Mouse (Mus musculus): Measurements from ENCODE around the gene Rnf207. TPM values are rescaled to one million over a fixed set of nuclear protein-coding genes. Genes with fewer than 3 reads are reported as not detected.

Rnf207 gene
- 0.81 and 1.5 TPM in 2 replicates for polyA plus RNA-seq (2011; ENCODE audit: insufficient read length, low read depth, missing spikeins)

GRCm38 (mm10) chr4:152318517-152319234 is at the start of gene Rnf207:
Rnf207 (minus strand) TSS chr4:152318993.
- Histone ChIP-seq H3K4me3 (ENCODE audit: insufficient read depth, low read length) (0 out of 2 replicates have a peak within 1 kb of the TSS, but pooled peaks have one; percentile 1), H3K4me1 (ENCODE audit: control insufficient read depth, insufficient read depth, low read length) (no peaks in the 10 kb centered on the region), H3K27ac (ENCODE audit: insufficient read depth, low read length) (peak within 1 kb of the TSS; percentile 11; the same call in 1 of the 2 replicates)
- TF ChIP-seq CTCF (IDR thresholded peaks at IDR 0.05; ENCODE audit: borderline replicate concordance, insufficient read depth, low read length) (peak; percentile 31; the same call in 1 of the 2 replicates), POLR2A (IDR thresholded peaks at IDR 0.05; ENCODE audit: low read depth, low read length) (peak; percentile 67)

- TF ChIP-seq CTCF (IDR thresholded peaks at IDR 0.05; ENCODE audit: borderline replicate concordance, insufficient read depth, low read length) (no peak), POLR2A (IDR thresholded peaks at IDR 0.05; ENCODE audit: low read depth, low read length) (no peak)
- peaks cover 5% of the 10 kb centered on the region for H3K4me1 ChIP-seq (ENCODE audit: control insufficient read depth, insufficient read depth, low read length)
These were observed 46.4 kb upstream of the Rnf207 start for GRCm38 (mm10) chr4:152365228-152365627.

GRCm38 (mm10) chr4:152362180-152362579 is 43.4 kb upstream of the Rnf207 start:
- TF ChIP-seq CTCF (IDR thresholded peaks at IDR 0.05; ENCODE audit: borderline replicate concordance, insufficient read depth, low read length) (no peak), POLR2A (IDR thresholded peaks at IDR 0.05; ENCODE audit: low read depth, low read length) (no peak)
- Histone ChIP-seq H3K4me1 (ENCODE audit: control insufficient read depth, insufficient read depth, low read length) (peaks cover 5% of the 10 kb centered on the region), H3K27ac (ENCODE audit: insufficient read depth, low read length) (no peak overlapping the region), H3K4me3 (ENCODE audit: insufficient read depth, low read length) (no peak overlapping the region)

More at GRCm38 (mm10) chr4:152365228-152365627, 46.4 kb upstream of the Rnf207 start:
- H3K27ac ChIP-seq (ENCODE audit: insufficient read depth, low read length): no peak overlapping the region
- no peak overlapping the region for H3K4me3 ChIP-seq (ENCODE audit: insufficient read depth, low read length)

- Histone ChIP-seq H3K27ac (ENCODE audit: insufficient read depth, low read length) (no peak overlapping the region), H3K4me3 (ENCODE audit: insufficient read depth, low read length) (no peak overlapping the region), H3K4me1 (ENCODE audit: control insufficient read depth, insufficient read depth, low read length) (peaks cover 5% of the 10 kb centered on the region)
- TF ChIP-seq POLR2A (IDR thresholded peaks at IDR 0.05; ENCODE audit: low read depth, low read length): no peak
- TF ChIP-seq CTCF (IDR thresholded peaks at IDR 0.05; ENCODE audit: borderline replicate concordance, insufficient read depth, low read length): no peak
These were observed 42.1 kb upstream of the Rnf207 start for GRCm38 (mm10) chr4:152360855-152361254.

GRCm38 (mm10) chr4:152359700-152360099 is 40.9 kb upstream of the Rnf207 start:
- peaks cover 5% of the 10 kb centered on the region for H3K4me1 ChIP-seq (ENCODE audit: control insufficient read depth, insufficient read depth, low read length)
- TF ChIP-seq CTCF (IDR thresholded peaks at IDR 0.05; ENCODE audit: borderline replicate concordance, insufficient read depth, low read length) (no peak), POLR2A (IDR thresholded peaks at IDR 0.05; ENCODE audit: low read depth, low read length) (no peak)
- no peak overlapping the region for H3K27ac ChIP-seq (ENCODE audit: insufficient read depth, low read length)
- no peak overlapping the region for H3K4me3 ChIP-seq (ENCODE audit: insufficient read depth, low read length)

- no peak for TF ChIP-seq CTCF (IDR thresholded peaks at IDR 0.05; ENCODE audit: borderline replicate concordance, insufficient read depth, low read length)
- no peak for TF ChIP-seq POLR2A (IDR thresholded peaks at IDR 0.05; ENCODE audit: low read depth, low read length)
- Histone ChIP-seq H3K4me1 (ENCODE audit: control insufficient read depth, insufficient read depth, low read length) (no peaks in the 10 kb centered on the region; the same call in 1 of the 2 replicates), H3K27ac (ENCODE audit: insufficient read depth, low read length) (no peak overlapping the region), H3K4me3 (ENCODE audit: insufficient read depth, low read length) (no peak overlapping the region)
These were observed 36.9 kb upstream of the Rnf207 start for GRCm38 (mm10) chr4:152355672-152356071.

GRCm38 (mm10) chr4:152353886-152354637 is 35.3 kb upstream of the Rnf207 start:
- Histone ChIP-seq H3K4me3 (ENCODE audit: insufficient read depth, low read length) (no peak overlapping the region), H3K4me1 (ENCODE audit: control insufficient read depth, insufficient read depth, low read length) (no peaks in the 10 kb centered on the region; the same call in 1 of the 2 replicates), H3K27ac (ENCODE audit: insufficient read depth, low read length) (no peak overlapping the region)
- TF ChIP-seq POLR2A (IDR thresholded peaks at IDR 0.05; ENCODE audit: low read depth, low read length): no peak
- no peak for TF ChIP-seq CTCF (IDR thresholded peaks at IDR 0.05; ENCODE audit: borderline replicate concordance, insufficient read depth, low read length)

- H3K27ac ChIP-seq (ENCODE audit: insufficient read depth, low read length): no peak overlapping the region
- H3K4me1 ChIP-seq (ENCODE audit: control insufficient read depth, insufficient read depth, low read length): no peaks in the 10 kb centered on the region; the same call in 1 of the 2 replicates
- H3K4me3 ChIP-seq (ENCODE audit: insufficient read depth, low read length): no peak overlapping the region
- no peak for TF ChIP-seq CTCF (IDR thresholded peaks at IDR 0.05; ENCODE audit: borderline replicate concordance, insufficient read depth, low read length)
- no peak for TF ChIP-seq POLR2A (IDR thresholded peaks at IDR 0.05; ENCODE audit: low read depth, low read length)
These were observed 32.9 kb upstream of the Rnf207 start for GRCm38 (mm10) chr4:152351422-152352305.
